Mouse (Mus musculus) midbrain, postnatal 0 days (tissue): ENCODE data around the gene Gm49373. TPM values are rescaled to one million over a fixed set of nuclear protein-coding genes. Genes with fewer than 3 reads are reported as not detected.

Source experiments
- ATAC-seq: fragments of 200-750 bp; cut with Nextera tagmentation; 2 replicates; pipeline ENCODE4 v1.8.0; 2017; ENCODE audit warnings: moderate number of reproducible peaks, mild to moderate bottlenecking, moderate TSS enrichment, moderate library complexity; ENCODE audit not compliant: low FRiP score
- DNase-seq: peaks from one replicate; pipeline ENCODE4 v3.0.0-alpha.2; 2015; ENCODE audit warnings: low spot score
- H3K27ac ChIP-seq: fragments of 300-500 bp; sonication (generic); 2 replicates; pipeline ENCODE4 v1.5.1; 2014; ENCODE audit warnings: low read depth, mild to moderate bottlenecking, low read length, mixed read lengths
- H3K27me3 ChIP-seq: fragments of 300-500 bp; sonication (generic); 2 replicates; pipeline ENCODE4 v1.6.1; 2014; ENCODE audit warnings: low read length, control low read depth, mixed read lengths; ENCODE audit not compliant: insufficient read depth
- H3K36me3 ChIP-seq: fragments of 300-500 bp; sonication (generic); 2 replicates; pipeline ENCODE4 v1.6.1; 2014; ENCODE audit warnings: low read length, control low read depth, mixed read lengths; ENCODE audit not compliant: insufficient read depth
- H3K4me1 ChIP-seq: fragments of 300-500 bp; sonication (generic); 2 replicates; pipeline ENCODE4 v1.6.1; 2014; ENCODE audit warnings: mild to moderate bottlenecking, control low read depth, antibody characterized with exemption, low read length, mixed read lengths; ENCODE audit not compliant: insufficient read depth
- H3K4me2 ChIP-seq: fragments of 300-500 bp; sonication (generic); 2 replicates; pipeline ENCODE4 v1.6.1; 2014; ENCODE audit warnings: low read depth, mild to moderate bottlenecking, low read length, mixed read lengths; ENCODE audit not compliant: poor library complexity, severe bottlenecking
- H3K4me3 ChIP-seq: fragments of 300-500 bp; sonication (generic); 2 replicates; pipeline ENCODE4 v1.5.1; 2014; ENCODE audit warnings: low read depth, mild to moderate bottlenecking, low read length, moderate library complexity
- H3K9ac ChIP-seq: fragments of 300-500 bp; sonication (generic); replicated peaks from 2 replicates; pipeline ENCODE4 v1.6.1; 2014; ENCODE audit warnings: mild to moderate bottlenecking, low read length, moderate library complexity, mixed read lengths; ENCODE audit not compliant: poor library complexity, severe bottlenecking
- H3K9me3 ChIP-seq: fragments of 300-500 bp; sonication (generic); 2 replicates; pipeline ENCODE4 v1.6.1; 2016; ENCODE audit warnings: low read length, control low read depth
- CTCF ChIP-seq: IDR thresholded peaks from 2 replicates; pipeline ENCODE4 v1.5.1; 2016; ENCODE audit warnings: antibody characterized with exemption, mild to moderate bottlenecking
- WGBS: fragments of 180-500 bp; shearing (Covaris S2); extraction: QIAGEN DNeasy Blood & Tissue Kit; methylation state at CpG from one replicate; pipeline ENCODE4 v1.1.7; 2014; 5-methylcytosine and 5-hydroxymethylcytosine counted together
- polyA plus RNA-seq: library from polyadenylated mRNA; unstranded; fragments of >200 nt; fragmentation: Nextera tagmentation; extraction: Ambion mirVana; gene quantifications from 2 replicates; pipeline ENCODE4 v1.2.1, GENCODE M21; 2015
- total RNA-seq: library from RNA; depleted of rRNA; stranded (reverse); fragments of >200 nt; gene quantifications from 2 replicates; pipeline ENCODE4 v1.2.3, GENCODE M21; 2014

Gm49373 gene
- total and polyA plus RNA-seq, 2 experiments from 2014 or later: 0.94 to 2.7 TPM

DNA sequence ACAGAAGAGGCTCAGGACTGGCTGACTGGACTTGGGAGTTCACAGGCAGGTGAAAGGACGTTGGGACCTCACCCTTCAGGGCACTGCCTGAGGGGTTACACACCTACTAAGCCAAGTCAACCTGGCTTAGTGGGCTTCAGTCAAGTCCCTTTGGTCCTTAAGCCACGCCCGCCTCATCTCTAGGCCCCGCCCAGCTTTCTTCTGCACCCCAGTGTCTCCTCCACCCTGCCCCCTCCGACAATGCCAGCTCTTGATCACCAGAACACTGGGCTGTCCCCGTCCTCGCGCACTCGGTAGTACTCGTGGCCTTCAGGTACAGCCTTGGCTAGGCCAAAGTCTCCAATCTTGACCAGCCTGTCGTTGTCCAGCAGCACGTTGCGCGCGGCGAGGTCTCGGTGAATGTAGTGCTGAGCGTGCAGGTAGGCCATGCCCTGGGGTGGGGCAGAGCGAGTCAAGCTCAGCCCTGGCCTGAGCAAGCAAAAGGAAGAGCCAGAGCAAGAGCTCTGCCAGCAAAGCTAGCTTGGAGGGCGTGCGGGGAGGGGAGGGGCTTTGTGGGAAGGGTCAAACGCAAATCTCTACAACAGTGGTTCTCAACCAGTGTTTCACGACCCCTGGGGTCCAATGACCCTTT is 34.8 kb upstream of the Gm49373 start:
- Histone ChIP-seq H3K4me1 (no peaks in the 10 kb centered on the region), H3K4me2 (no peak overlapping the region), H3K27me3 (no peaks in the 10 kb centered on the region), H3K9me3 (no peaks in the 10 kb centered on the region), H3K36me3 (peaks cover 9% of the 10 kb centered on the region), H3K9ac (no peak overlapping the region), H3K4me3 (no peak overlapping the region), H3K27ac (no peak overlapping the region)
- no peak for TF ChIP-seq CTCF
- 44% methylated on average over 23 of the region's 23 CpGs for WGBS
- DNase-seq (no peak), ATAC-seq (no peak)

DNA sequence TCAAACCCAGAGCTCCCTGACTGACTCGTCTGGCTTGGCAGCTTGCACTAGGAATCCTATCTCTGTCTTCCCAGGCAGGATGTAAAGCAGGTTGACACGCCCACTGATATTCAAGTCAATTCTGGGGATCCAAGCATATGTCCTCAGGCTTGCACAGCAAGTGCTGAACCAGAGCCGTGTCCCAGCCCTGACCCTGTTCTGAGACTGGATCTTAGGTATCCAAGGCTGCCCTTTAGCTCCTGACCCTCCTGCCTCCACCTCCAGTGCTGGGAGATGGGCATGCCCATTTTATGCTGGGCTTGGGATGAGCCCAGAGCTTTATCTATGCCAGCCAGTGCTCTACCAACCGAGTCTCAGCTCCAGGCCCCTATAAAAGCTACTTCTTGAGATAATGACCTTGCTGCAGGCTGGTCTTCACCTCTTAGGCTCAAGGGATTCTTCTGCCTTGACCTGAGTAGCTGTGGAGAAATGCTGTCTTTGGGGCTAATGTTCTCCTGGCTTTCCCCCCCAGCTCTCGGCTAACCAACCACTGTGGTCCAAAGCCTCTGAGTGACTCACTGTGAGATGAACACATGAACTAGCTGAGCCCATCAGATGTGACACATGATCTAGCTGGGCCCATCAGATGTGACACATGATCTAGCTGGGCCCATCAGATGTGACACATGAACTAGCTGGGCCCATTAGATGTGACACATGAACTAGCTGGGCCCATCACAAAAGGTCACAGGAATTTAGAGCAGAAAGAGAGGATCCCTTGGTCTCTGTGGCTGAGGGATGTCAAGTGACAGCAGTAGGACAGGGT is 33.1 kb upstream of the Gm49373 start:
- TF ChIP-seq CTCF: no peak
- Histone ChIP-seq H3K9ac (no peak overlapping the region), H3K36me3 (peaks cover 9% of the 10 kb centered on the region), H3K9me3 (no peaks in the 10 kb centered on the region), H3K4me1 (no peaks in the 10 kb centered on the region), H3K27ac (no peak overlapping the region), H3K4me3 (no peak overlapping the region), H3K27me3 (no peaks in the 10 kb centered on the region), H3K4me2 (no peak overlapping the region)
- DNase-seq (no peak), ATAC-seq (no peak)
- 81% methylated on average over 5 of the region's 5 CpGs for WGBS

DNA sequence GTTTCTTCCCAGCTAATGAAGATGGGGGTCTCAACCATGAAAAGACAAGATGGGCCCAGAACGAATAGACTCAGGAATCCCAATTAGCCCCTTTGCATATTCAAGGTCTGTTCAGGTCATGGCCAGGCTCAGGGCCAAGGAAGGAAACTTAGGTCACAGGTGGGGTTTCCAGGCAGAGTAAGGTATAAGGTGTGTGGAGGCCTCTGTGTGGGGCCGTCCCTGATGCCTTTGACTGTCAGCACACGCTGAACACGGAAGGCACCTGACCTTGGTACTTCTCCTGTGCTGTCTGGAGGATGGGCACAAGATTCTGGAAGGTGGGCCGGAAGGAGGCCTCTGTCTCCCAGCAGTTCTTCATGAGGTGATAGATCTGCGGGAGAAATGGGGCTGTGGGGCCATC is 31.9 kb upstream of the Gm49373 start:
- H3K9me3 ChIP-seq: no peaks in the 10 kb centered on the region
- H3K4me1 ChIP-seq: no peaks in the 10 kb centered on the region
- 84% methylated on average over 6 of the region's 6 CpGs for WGBS
- H3K4me2 ChIP-seq: no peak overlapping the region
- no peaks in the 10 kb centered on the region for H3K27me3 ChIP-seq
- TF ChIP-seq CTCF: no peak
- no peak overlapping the region for H3K27ac ChIP-seq
- peaks cover 7% of the 10 kb centered on the region for H3K36me3 ChIP-seq
- ATAC-seq (no peak), DNase-seq (no peak)
- H3K9ac ChIP-seq: no peak overlapping the region
- no peak overlapping the region for H3K4me3 ChIP-seq

- Histone ChIP-seq H3K9me3 (no peaks in the 10 kb centered on the region), H3K4me2 (no peak overlapping the region), H3K27me3 (no peaks in the 10 kb centered on the region), H3K9ac (no peak overlapping the region), H3K4me3 (no peak overlapping the region), H3K36me3 (no peaks in the 10 kb centered on the region), H3K4me1 (no peaks in the 10 kb centered on the region), H3K27ac (no peak overlapping the region)
- no peak for TF ChIP-seq CTCF
- DNase-seq (no peak), ATAC-seq (no peak)
- 97% methylated on average over 2 of the region's 2 CpGs for WGBS
Measured at GRCm38 (mm10) chr9:21102076-21102475, 29.2 kb upstream of the Gm49373 start.

DNA sequence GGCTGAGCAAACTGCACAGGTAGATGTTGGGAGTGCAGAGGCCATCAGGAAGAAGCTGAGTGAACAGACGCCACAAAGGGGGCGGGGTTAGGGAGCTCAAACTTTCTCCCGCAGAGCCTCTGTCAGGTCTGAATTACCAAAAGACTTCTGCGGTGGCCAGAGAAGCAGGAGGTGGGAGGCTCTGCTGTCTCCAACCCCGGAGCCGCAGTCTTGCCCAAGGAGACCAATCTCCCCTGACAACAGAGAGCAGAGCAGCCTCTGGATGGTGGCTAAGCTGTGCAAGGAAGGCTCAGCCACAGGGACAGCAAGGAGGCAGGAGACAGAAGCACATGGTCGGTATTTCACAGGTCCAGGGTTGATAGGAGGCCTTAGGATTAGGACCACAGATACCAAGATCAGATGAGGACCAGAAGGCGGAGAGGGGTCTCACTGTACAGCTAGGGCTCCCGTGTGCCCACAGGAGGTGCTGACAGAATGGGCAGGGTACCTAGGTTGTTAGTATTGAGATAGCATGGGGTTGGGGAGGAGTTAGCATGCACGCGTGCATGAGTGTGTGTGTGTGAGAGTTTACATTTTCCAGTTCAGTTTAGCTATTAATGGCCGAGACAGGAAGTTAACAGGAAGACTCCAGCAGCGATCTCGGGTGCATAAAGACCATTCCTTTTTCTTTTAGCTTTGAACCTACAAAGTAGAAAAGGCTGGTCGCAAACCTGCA is 27.7 kb upstream of the Gm49373 start:
- Histone ChIP-seq H3K27me3 (no peaks in the 10 kb centered on the region), H3K4me1 (no peaks in the 10 kb centered on the region), H3K4me3 (no peak overlapping the region), H3K27ac (no peak overlapping the region), H3K9ac (no peak overlapping the region), H3K4me2 (no peak overlapping the region), H3K9me3 (no peaks in the 10 kb centered on the region), H3K36me3 (no peaks in the 10 kb centered on the region)
- DNase-seq (no peak), ATAC-seq (no peak)
- WGBS: 29% methylated on average over 15 of the region's 15 CpGs
- no peak for TF ChIP-seq CTCF

- no peak overlapping the region for H3K27ac ChIP-seq
- no peak overlapping the region for H3K9ac ChIP-seq
- no peak overlapping the region for H3K4me3 ChIP-seq
- no peak for DNase-seq
- no peak overlapping the region for H3K4me2 ChIP-seq
- no peaks in the 10 kb centered on the region for H3K4me1 ChIP-seq
- no peaks in the 10 kb centered on the region for H3K36me3 ChIP-seq
- TF ChIP-seq CTCF: no peak
- H3K27me3 ChIP-seq: no peaks in the 10 kb centered on the region
- no peaks in the 10 kb centered on the region for H3K9me3 ChIP-seq
- 93% methylated on average over 8 of the region's 8 CpGs for WGBS
- ATAC-seq: no peak
Measured at GRCm38 (mm10) chr9:21097793-21098192, 24.9 kb upstream of the Gm49373 start.
